Mouse (Mus musculus) MEL (cell line): ENCODE results near the gene Kdm5b. TPM values are rescaled to one million over a fixed set of nuclear protein-coding genes. Genes with fewer than 3 reads are reported as not detected.
A peak's percentile ranks its signal among the peaks of the same experiment; 100 is the strongest.

Source experiments
- DNase-seq: peaks from one replicate; pipeline ENCODE4 v3.0.0; 2011; ENCODE audit warnings: low read depth, low spot score
- H3K27ac ChIP-seq: 2 replicates; pipeline ENCODE4 v1.5.1; 2012; ENCODE audit warnings: low read depth, mild to moderate bottlenecking, control low read depth, low read length, moderate library complexity; ENCODE audit not compliant: control insufficient read depth
- H3K27me3 ChIP-seq, 2 experiments: fragments of 150-350 bp in 1 of 2; sonication (generic) in 1 of 2; 2 replicates each; pipeline ENCODE4 v1.6.1; 2012; ENCODE audit warnings: low read length in 2 of 2, mild to moderate bottlenecking in 2 of 2, improper control_type of control experiment in 1 of 2, moderate library complexity in 1 of 2; ENCODE audit not compliant: insufficient read depth in 2 of 2, control insufficient read depth in 1 of 2
- H3K36me3 ChIP-seq, 2 experiments: 2 replicates each; pipeline ENCODE4 v1.6.1; 2012 to 2014; ENCODE audit warnings: low read length in 2 of 2, improper control_type of control experiment in 1 of 2, inconsistent platforms in 1 of 2, mild to moderate bottlenecking in 1 of 2; ENCODE audit not compliant: insufficient read depth in 2 of 2, control insufficient read depth in 1 of 2
- H3K4me1 ChIP-seq, 2 experiments: fragments of 150-350 bp in 1 of 2; sonication (generic) in 1 of 2; 2 replicates each; pipeline ENCODE4 v1.6.1; 2012; ENCODE audit warnings: low read length in 2 of 2, improper control_type of control experiment in 1 of 2, mild to moderate bottlenecking in 1 of 2; ENCODE audit not compliant: insufficient read depth in 2 of 2, control insufficient read depth in 1 of 2
- H3K4me3 ChIP-seq, 2 experiments: fragments of 150-350 bp in 1 of 2; sonication (generic) in 1 of 2; 2 replicates each; pipeline ENCODE4 v1.5.1; 2012; ENCODE audit warnings: low read depth in 2 of 2, low read length in 2 of 2, mild to moderate bottlenecking in 2 of 2, moderate library complexity in 2 of 2, control low read depth in 1 of 2, improper control_type of control experiment in 1 of 2; ENCODE audit not compliant: control insufficient read depth in 1 of 2, insufficient read depth in 1 of 2
- H3K79me2 ChIP-seq: 2 replicates; pipeline ENCODE4 v1.6.1; 2012; ENCODE audit warnings: mild to moderate bottlenecking, low read length, moderate library complexity; ENCODE audit not compliant: control insufficient read depth, poor library complexity, insufficient read depth
- H3K9ac ChIP-seq: 2 replicates; pipeline ENCODE4 v1.6.1; 2012; ENCODE audit warnings: low read depth, mild to moderate bottlenecking, control low read depth, low read length, moderate library complexity; ENCODE audit not compliant: control insufficient read depth, poor library complexity, severe bottlenecking
- H3K9me3 ChIP-seq: fragments of 150-350 bp; sonication (generic); replicated peaks from 2 replicates; pipeline ENCODE4 v1.6.1; 2012; ENCODE audit warnings: mild to moderate bottlenecking, low read length, improper control_type of control experiment, moderate library complexity; ENCODE audit not compliant: insufficient read depth
- CHD1 ChIP-seq: IDR thresholded peaks from 2 replicates; pipeline ENCODE4 v1.6.1; 2012; ENCODE audit warnings: low read depth, mild to moderate bottlenecking, inconsistent platforms, low read length, improper control_type of control experiment
- CTCF ChIP-seq, 3 experiments: IDR thresholded peaks in 2 of 3; conservative IDR thresholded peaks in 1 of 3; 2 replicates each; pipeline ENCODE4 v1.5.1; 2011 to 2012; ENCODE audit warnings: low read length in 3 of 3, low read depth in 2 of 3, mild to moderate bottlenecking in 2 of 3, improper control_type of control experiment in 1 of 3, inconsistent platforms in 1 of 3, mixed read lengths in 1 of 3, moderate library complexity in 1 of 3; ENCODE audit not compliant: control insufficient read depth in 1 of 3, insufficient read depth in 1 of 3, poor library complexity in 1 of 3, severe bottlenecking in 1 of 3
- E2F4 ChIP-seq: IDR thresholded peaks from 2 replicates; pipeline ENCODE4 v1.6.1; 2011; ENCODE audit warnings: low read depth, low read length, improper control_type of control experiment, borderline replicate concordance
- EP300 ChIP-seq, 2 experiments: IDR thresholded peaks; 2 replicates each; pipeline ENCODE4 v1.6.1; 2011; ENCODE audit warnings: improper control_type of control experiment in 2 of 2, low read length in 2 of 2, low read depth in 1 of 2, mild to moderate bottlenecking in 1 of 2
- ETS1 ChIP-seq: IDR thresholded peaks from 2 replicates; pipeline ENCODE4 v1.6.1; 2012; ENCODE audit warnings: low read depth, mild to moderate bottlenecking, inconsistent platforms, low read length, improper control_type of control experiment, moderate library complexity
- GATA1 ChIP-seq: IDR thresholded peaks from 2 replicates; pipeline ENCODE4 v1.6.1; 2011; ENCODE audit warnings: low read depth, low read length, improper control_type of control experiment
- HCFC1 ChIP-seq: IDR thresholded peaks from 2 replicates; pipeline ENCODE4 v1.6.1; 2012; ENCODE audit warnings: low read depth, mild to moderate bottlenecking, inconsistent platforms, low read length, improper control_type of control experiment, moderate library complexity
- MAFK ChIP-seq: IDR thresholded peaks from 2 replicates; pipeline ENCODE4 v1.6.1; 2011; ENCODE audit warnings: low read depth, mild to moderate bottlenecking, low read length, improper control_type of control experiment, borderline replicate concordance
- MAX ChIP-seq: IDR thresholded peaks from 2 replicates; pipeline ENCODE4 v1.6.1; 2011; ENCODE audit warnings: low read length, improper control_type of control experiment
- MAZ ChIP-seq: IDR thresholded peaks from 2 replicates; pipeline ENCODE4 v1.6.1; 2012; ENCODE audit warnings: low read depth, mild to moderate bottlenecking, inconsistent platforms, low read length, improper control_type of control experiment
- MEF2A ChIP-seq: IDR thresholded peaks from 2 replicates; pipeline ENCODE4 v1.6.1; 2014; ENCODE audit warnings: low read depth, mild to moderate bottlenecking, inconsistent platforms, low read length, improper control_type of control experiment; ENCODE audit not compliant: poor library complexity, insufficient replicate concordance, severe bottlenecking; ENCODE audit errors: extremely low read depth
- MXI1 ChIP-seq: IDR thresholded peaks from 2 replicates; pipeline ENCODE4 v1.6.1; 2011; ENCODE audit warnings: mild to moderate bottlenecking, low read depth, low read length, improper control_type of control experiment
- MYB ChIP-seq: IDR thresholded peaks from 2 replicates; pipeline ENCODE4 v1.6.1; 2011; ENCODE audit warnings: mild to moderate bottlenecking, low read depth, low read length, improper control_type of control experiment
- MYC ChIP-seq: IDR thresholded peaks from 2 replicates; pipeline ENCODE4 v1.6.1; 2011; ENCODE audit warnings: low read depth, mild to moderate bottlenecking, low read length, improper control_type of control experiment, moderate library complexity
- POLR2A ChIP-seq, 2 experiments: IDR thresholded peaks; 2 replicates each; pipeline ENCODE4 v1.6.1; 2011 to 2012; ENCODE audit warnings: low read length in 2 of 2, mild to moderate bottlenecking in 2 of 2, control low read depth in 1 of 2, improper control_type of control experiment in 1 of 2, low read depth in 1 of 2, moderate library complexity in 1 of 2; ENCODE audit not compliant: control insufficient read depth in 1 of 2, insufficient read depth in 1 of 2, poor library complexity in 1 of 2
- POLR2AphosphoS2 ChIP-seq: IDR thresholded peaks from 2 replicates; pipeline ENCODE4 v1.6.1; 2011; ENCODE audit warnings: low read length, improper control_type of control experiment
- POLR2AphosphoS5 ChIP-seq: IDR thresholded peaks from 2 replicates; pipeline ENCODE4 v1.6.1; 2012; ENCODE audit warnings: low read depth, borderline replicate concordance, mild to moderate bottlenecking, inconsistent platforms, low read length, moderate library complexity, mixed read lengths
- RAD21 ChIP-seq: IDR thresholded peaks from 2 replicates; pipeline ENCODE4 v1.6.1; 2011; ENCODE audit warnings: mild to moderate bottlenecking, low read depth, low read length, improper control_type of control experiment
- RCOR1 ChIP-seq: IDR thresholded peaks from 2 replicates; pipeline ENCODE4 v1.6.1; 2012; ENCODE audit warnings: low read depth, mild to moderate bottlenecking, inconsistent platforms, low read length, improper control_type of control experiment
- SIN3A ChIP-seq: IDR thresholded peaks from 2 replicates; pipeline ENCODE4 v1.6.1; 2012; ENCODE audit warnings: low read length, improper control_type of control experiment, inconsistent platforms
- TBP ChIP-seq: IDR thresholded peaks from 2 replicates; pipeline ENCODE4 v1.8.0; 2011; ENCODE audit warnings: low read depth, low read length, improper control_type of control experiment
- TCF12 ChIP-seq: IDR thresholded peaks from 2 replicates; pipeline ENCODE4 v1.6.1; 2014; ENCODE audit warnings: low read depth, mild to moderate bottlenecking, inconsistent platforms, low read length, improper control_type of control experiment, moderate library complexity
- UBTF ChIP-seq: IDR thresholded peaks from 2 replicates; pipeline ENCODE4 v1.6.1; 2012; ENCODE audit warnings: low read depth, mild to moderate bottlenecking, inconsistent platforms, low read length, improper control_type of control experiment, moderate library complexity, borderline replicate concordance; ENCODE audit not compliant: insufficient read depth
- USF1 ChIP-seq: IDR thresholded peaks from 2 replicates; pipeline ENCODE4 v1.6.1; 2014; ENCODE audit warnings: low read depth, mild to moderate bottlenecking, inconsistent platforms, low read length, improper control_type of control experiment, moderate library complexity
- ZC3H11A ChIP-seq: IDR thresholded peaks from 2 replicates; pipeline ENCODE4 v1.6.1; 2012; ENCODE audit warnings: low read depth, mild to moderate bottlenecking, inconsistent platforms, low read length, improper control_type of control experiment
- ZKSCAN1 ChIP-seq: IDR thresholded peaks from 2 replicates; pipeline ENCODE4 v1.6.1; 2012; ENCODE audit warnings: low read depth, mild to moderate bottlenecking, inconsistent platforms, low read length, improper control_type of control experiment, moderate library complexity
- ZNF384 ChIP-seq: IDR thresholded peaks from 2 replicates; pipeline ENCODE4 v1.6.1; 2012; ENCODE audit warnings: low read depth, mild to moderate bottlenecking, inconsistent platforms, low read length, improper control_type of control experiment
- polyA plus RNA-seq, 2 experiments: library from polyadenylated mRNA; stranded (reverse) in 1 of 2; unstranded in 1 of 2; fragments of >175 nt in 1 of 2; fragments of >200 nt in 1 of 2; gene quantifications; 2 replicates each; pipeline versions ENCODE4 v1.2.1 to v1.2.4; 2012; ENCODE audit warnings: low replicate concordance in 2 of 2, low read depth in 1 of 2; ENCODE audit not compliant: insufficient read length in 2 of 2, insufficient read depth in 1 of 2, missing spikeins in 1 of 2
- total RNA-seq: library from RNA; depleted of rRNA; stranded (reverse); fragments of 300-350 nt; gene quantifications from 2 replicates; pipeline ENCODE4 v1.2.3, GENCODE M21; 2012

The Kdm5b gene
- total and polyA plus RNA-seq, 3 experiments = 25.5 to 48.6 (median 31.8) TPM

DNA sequence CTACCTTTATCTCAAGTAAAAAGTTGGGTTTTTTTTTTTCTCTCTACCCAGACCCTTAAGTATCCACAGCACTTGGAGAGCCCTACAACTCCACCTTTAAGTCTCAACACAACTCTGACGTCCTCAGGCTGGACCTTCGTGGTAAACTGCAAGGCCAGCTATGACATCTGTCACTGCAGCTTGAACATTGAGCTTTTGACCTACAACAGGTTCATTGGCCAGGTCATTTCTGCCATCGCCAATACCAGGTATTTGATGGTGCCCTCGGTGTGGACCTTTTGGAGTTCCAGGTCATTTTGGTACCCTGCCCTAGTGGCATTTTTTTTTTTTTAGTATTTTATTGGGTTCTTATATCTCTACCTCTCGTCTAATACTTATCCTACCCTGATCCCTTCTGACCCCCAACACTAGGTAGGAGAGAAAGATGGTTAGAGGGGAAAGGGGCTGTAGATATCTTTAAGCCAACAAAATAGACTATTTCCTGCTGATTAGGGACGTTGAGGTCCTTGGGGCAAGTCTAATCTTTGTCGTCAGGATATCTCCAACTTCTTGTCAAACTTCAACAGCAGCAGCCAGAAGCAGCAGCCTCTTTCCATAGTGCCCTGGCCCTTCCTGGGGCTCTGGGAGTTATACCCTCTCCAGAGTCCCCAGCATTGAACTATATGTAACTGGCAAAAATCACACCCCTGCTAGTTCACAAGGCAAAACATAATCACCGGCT lies 39.8 kb upstream of the Kdm5b start (continued):
- TF ChIP-seq MEF2A = no peak
- TF ChIP-seq ZNF384 = peak; percentile 73
- TF ChIP-seq EP300 (IDR thresholded peaks at IDR 0.05; ENCODE audit: low read depth in 1 of 2, low read length in 2 of 2) = peak; percentile 95

- H3K4me1 ChIP-seq = peaks cover 23 to 28% of the 10 kb centered on the region in 2 experiments
- TF ChIP-seq MYB = no peak
- TF ChIP-seq TBP = peak; percentile 62; the same call in 1 of the 2 replicates
- 0 out of 2 replicates have a peak, but pooled peaks have one; percentile 29 for TF ChIP-seq MYC
- TF ChIP-seq POLR2AphosphoS5 = 0 out of 2 replicates have a peak, but pooled peaks have one; percentile 17
- TF ChIP-seq CTCF (IDR thresholded peaks at IDR 0.05 in 2 of 3, conservative IDR thresholded peaks at IDR 0.05 in 1 of 3; ENCODE audit: control insufficient read depth in 1 of 3, insufficient read depth in 1 of 3, low read depth in 2 of 3, low read length in 3 of 3, poor library complexity in 1 of 3, severe bottlenecking in 1 of 3) = no peak
- TF ChIP-seq MAX = peak; percentile 38; the same call in 1 of the 2 replicates
- TF ChIP-seq POLR2A (IDR thresholded peaks at IDR 0.05; ENCODE audit: control insufficient read depth in 1 of 2, insufficient read depth in 1 of 2, low read depth in 1 of 2, low read length in 2 of 2, poor library complexity in 1 of 2) = peak in 1 of 2 experiments; percentile 49; a peak in 1 of 4 replicates
- no peak for TF ChIP-seq UBTF
- no peak for TF ChIP-seq MAFK
- TF ChIP-seq MEF2A = 0 out of 2 replicates have a peak, but pooled peaks have one; percentile 18
- peak; percentile 8; the same call in 1 of the 2 replicates for TF ChIP-seq MAZ
- no peak; the same call in 1 of the 2 replicates for TF ChIP-seq HCFC1
- peak; percentile 73 for TF ChIP-seq SIN3A
- TF ChIP-seq USF1 = peak; percentile 54
- TF ChIP-seq ETS1 = peak; percentile 63; the same call in 1 of the 2 replicates
- no peak for TF ChIP-seq POLR2AphosphoS2
- TF ChIP-seq MXI1 = 0 out of 2 replicates have a peak, but pooled peaks have one; percentile 65
- TF ChIP-seq ZC3H11A = peak; percentile 16; the same call in 1 of the 2 replicates
- TF ChIP-seq RCOR1 = no peak
- TF ChIP-seq EP300 (IDR thresholded peaks at IDR 0.05; ENCODE audit: low read depth in 1 of 2, low read length in 2 of 2) = peak; percentile 44 to 58
- TF ChIP-seq GATA1 = peak; percentile 72
- TF ChIP-seq RAD21 = no peak
- no peak for TF ChIP-seq E2F4
- no peak for TF ChIP-seq CHD1
- no peak for TF ChIP-seq ZKSCAN1
- peak; percentile 5; the same call in 1 of the 2 replicates for TF ChIP-seq TCF12
- no peaks in the 10 kb centered on the region for H3K79me2 ChIP-seq
- peak; percentile 85 for DNase-seq
- H3K27ac ChIP-seq = peak overlapping the region; percentile 90
- no peaks in the 10 kb centered on the region for H3K9me3 ChIP-seq
- peak overlapping the region; percentile 55 for H3K9ac ChIP-seq
- H3K27me3 ChIP-seq = no peaks in the 10 kb centered on the region
- H3K36me3 ChIP-seq = peaks cover 0 to 24% of the 10 kb centered on the region in 2 experiments; a peak in 2 of 4 replicates
- peak overlapping the region; percentile 42 to 48 for H3K4me3 ChIP-seq
These were observed 38.8 kb upstream of the Kdm5b start for GRCm38 (mm10) chr1:134521163-134521562.
